Mouse (Mus musculus) spleen, adult 2 months (tissue): Measurements from ENCODE around the gene Olfr572. TPM values are rescaled to one million over a fixed set of nuclear protein-coding genes. Genes with fewer than 3 reads are reported as not detected.

Experiments
- DNase-seq, 2 experiments: peaks; one replicate each; pipeline versions ENCODE4 v3.0.0 to v3.0.0-alpha.2; 2012 to 2021; ENCODE audit warnings: low spot score in 2 of 2, low read depth in 1 of 2
- H3K27ac ChIP-seq: fragments of 200-500 bp; 2 replicates; pipeline ENCODE4 v1.5.1; 2012; ENCODE audit warnings: low read length, inconsistent platforms; ENCODE audit not compliant: insufficient read depth
- H3K27me3 ChIP-seq: fragments of 200-500 bp; 2 replicates; pipeline ENCODE4 v1.6.1; 2012; ENCODE audit warnings: mild to moderate bottlenecking, moderate library complexity, low read length, inconsistent platforms; ENCODE audit not compliant: control insufficient read depth, insufficient read depth
- H3K36me3 ChIP-seq: fragments of 200-500 bp; 2 replicates; pipeline ENCODE4 v1.6.1; 2012; ENCODE audit warnings: mild to moderate bottlenecking, low read length, inconsistent platforms; ENCODE audit not compliant: control insufficient read depth, insufficient read depth
- H3K4me1 ChIP-seq: fragments of 200-500 bp; 2 replicates; pipeline ENCODE4 v1.6.1; 2011; ENCODE audit warnings: inconsistent platforms; ENCODE audit not compliant: control insufficient read depth, insufficient read depth, insufficient read length
- H3K4me3 ChIP-seq: fragments of 200-500 bp; 2 replicates; pipeline ENCODE4 v1.5.1; 2011; ENCODE audit warnings: mild to moderate bottlenecking, inconsistent platforms; ENCODE audit not compliant: insufficient read depth, insufficient read length; ENCODE audit errors: extremely low read depth
- CTCF ChIP-seq: fragments of 200-500 bp; IDR thresholded peaks from 2 replicates; pipeline ENCODE4 v1.5.1; 2011; ENCODE audit warnings: mild to moderate bottlenecking, inconsistent platforms; ENCODE audit not compliant: insufficient read depth, insufficient read length, insufficient replicate concordance; ENCODE audit errors: extremely low read depth
- POLR2A ChIP-seq: fragments of 200-500 bp; IDR thresholded peaks from 2 replicates; pipeline ENCODE4 v1.6.1; 2011; ENCODE audit warnings: low read depth, low read length, inconsistent platforms
- WGBS: fragments of 180-500 bp; shearing (Covaris S2); methylation state at CpG from one replicate; pipeline ENCODE4 v1.1.7; 2018; 5-methylcytosine and 5-hydroxymethylcytosine counted together
- polyA plus RNA-seq: library from polyadenylated mRNA; depleted of rRNA; stranded (reverse); fragments of >200 nt; gene quantifications from 2 replicates; pipeline ENCODE4 v1.2.3, GENCODE M21; 2012

The Olfr572 gene
- polyA plus RNA-seq, 1 experiment: not detected

DNA sequence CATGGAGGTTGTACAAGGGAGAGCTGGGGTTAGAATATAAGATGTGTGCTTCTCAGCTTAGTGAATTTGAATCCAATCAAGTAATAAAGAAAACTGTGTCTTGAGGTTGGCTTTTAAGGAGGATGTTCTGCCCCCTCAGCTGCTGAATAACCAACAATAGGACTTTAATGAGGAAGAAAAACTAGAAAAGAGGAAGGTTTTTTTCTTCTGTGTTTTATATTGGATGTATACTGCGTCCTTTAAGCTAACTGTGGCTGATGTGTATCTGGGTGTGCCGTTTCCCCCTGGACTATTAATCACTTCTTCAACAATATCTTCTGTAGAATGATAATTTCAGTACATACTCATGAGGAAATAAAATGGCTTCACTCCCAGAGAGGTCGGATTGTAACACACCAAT is 2.9 kb downstream of the Olfr572 start:
- Histone ChIP-seq H3K27me3 (no peaks in the 10 kb centered on the region), H3K27ac (no peak overlapping the region), H3K4me1 (no peaks in the 10 kb centered on the region), H3K36me3 (no peaks in the 10 kb centered on the region), H3K4me3 (no peak overlapping the region)
- whole genome bisulfite sequencing: 21% methylated on average over 3 of the region's 3 CpGs
- TF ChIP-seq POLR2A (no peak), CTCF (no peak)
- no peak for DNase-seq

DNA sequence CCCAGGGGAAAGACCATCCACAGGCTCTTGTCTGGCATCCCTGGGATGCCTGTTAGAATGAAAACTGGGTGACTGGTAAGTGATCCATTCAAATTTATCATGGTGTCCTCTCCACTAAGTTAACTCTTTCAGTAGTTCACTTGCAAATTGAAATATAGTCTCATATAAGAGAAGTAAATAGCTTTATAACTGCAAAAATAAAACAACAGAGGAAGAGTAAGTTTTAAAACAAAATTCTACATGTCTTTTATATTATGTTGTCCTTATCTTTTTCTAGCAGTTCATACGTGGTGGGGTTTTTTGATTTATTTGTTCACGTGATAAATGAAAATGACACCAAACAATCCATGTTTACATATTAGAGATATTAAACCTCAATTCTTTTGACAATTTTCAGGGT is 18.3 kb downstream of the Olfr572 start, which contains the start of gene Olfr573-ps1:
TSS of gene Olfr573-ps1 (minus strand) at position 101 of the 400 bp plus-strand sequence.
- TF ChIP-seq CTCF (no peak), POLR2A (no peak)
- DNase-seq: no peak
- Histone ChIP-seq H3K4me3 (no peak within 1 kb of the TSS), H3K27me3 (no peaks in the 10 kb centered on the region), H3K4me1 (no peaks in the 10 kb centered on the region), H3K27ac (no peak within 1 kb of the TSS), H3K36me3 (no peaks in the 10 kb centered on the region)
- WGBS: 88% methylated on average over 2 of the region's 2 CpGs

DNA sequence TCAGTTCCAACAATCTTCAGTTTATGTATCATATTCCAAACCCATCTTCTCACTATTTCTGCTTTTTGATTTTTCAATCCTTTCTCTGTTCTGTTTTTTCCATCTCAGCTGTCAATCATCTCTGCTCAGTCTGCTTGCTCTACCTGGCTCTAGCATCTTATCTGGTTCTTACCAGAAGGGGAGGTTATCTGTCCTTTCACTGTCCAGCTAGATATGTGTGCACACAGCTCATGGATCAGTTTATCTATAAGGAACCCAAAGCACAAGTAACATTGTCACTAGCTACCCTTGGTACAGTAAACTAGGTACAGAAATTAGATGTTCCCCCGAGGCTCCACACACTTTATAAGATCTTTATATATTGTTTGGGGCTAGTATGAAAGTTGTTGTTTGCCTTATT is 19.2 kb downstream of the Olfr572 start:
- Histone ChIP-seq H3K27ac (no peak overlapping the region), H3K27me3 (no peaks in the 10 kb centered on the region), H3K4me1 (no peaks in the 10 kb centered on the region), H3K4me3 (no peak overlapping the region), H3K36me3 (no peaks in the 10 kb centered on the region)
- WGBS: 81% methylated on average over 1 of the region's 1 CpGs
- no peak for DNase-seq
- TF ChIP-seq CTCF (no peak), POLR2A (no peak)

DNA sequence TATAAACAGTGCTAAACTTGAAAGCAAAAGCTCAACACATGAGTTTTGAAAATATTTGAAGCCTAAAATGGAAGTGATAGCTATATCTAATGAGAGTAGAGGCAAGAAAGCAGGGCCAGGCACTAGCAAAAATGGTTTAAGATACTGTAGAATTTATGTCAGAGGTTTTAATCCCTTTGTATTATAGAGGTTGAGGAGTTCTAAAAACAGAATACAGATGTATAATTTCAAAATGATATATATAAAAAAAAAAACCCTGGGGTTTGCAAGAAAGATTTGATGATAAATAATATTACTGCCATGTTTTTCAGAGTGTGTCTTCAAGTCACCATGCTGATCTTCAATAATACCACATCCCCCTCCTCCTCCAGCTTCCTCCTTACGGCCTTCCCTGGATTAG is 24.0 kb downstream of the Olfr572 start, which contains the start of gene Olfr574:
TSS of gene Olfr574 (plus strand) at position 301 of the 400 bp plus-strand sequence.
- no peak within 1 kb of the TSS for H3K4me3 ChIP-seq
- WGBS: 81% methylated on average over 1 of the region's 1 CpGs
- DNase-seq: no peak
- H3K27ac ChIP-seq: no peak within 1 kb of the TSS
- H3K27me3 ChIP-seq: no peaks in the 10 kb centered on the region
- H3K36me3 ChIP-seq: no peaks in the 10 kb centered on the region
- no peaks in the 10 kb centered on the region for H3K4me1 ChIP-seq
- TF ChIP-seq CTCF (no peak), POLR2A (no peak)

DNA sequence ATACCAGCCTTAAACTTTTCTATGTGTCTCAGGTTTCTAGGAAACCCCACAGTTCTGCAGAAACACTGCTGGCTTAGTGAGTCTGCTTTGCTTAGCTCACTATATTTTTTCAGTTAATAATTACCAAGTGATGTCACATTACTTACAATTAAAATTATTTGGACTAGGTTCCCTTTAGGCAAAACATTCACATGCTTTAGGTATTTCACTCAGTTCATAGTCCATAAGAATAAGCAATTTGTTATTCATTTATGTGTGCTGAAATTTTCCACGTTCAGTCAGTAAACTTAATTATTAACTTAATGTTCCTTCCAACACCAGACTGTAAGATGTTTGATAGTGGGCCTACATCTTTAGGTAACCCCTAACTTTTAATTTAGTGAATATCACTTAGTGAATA is 26.5 kb downstream of the Olfr572 start:
- no peak overlapping the region for H3K27ac ChIP-seq
- DNase-seq: no peak
- H3K27me3 ChIP-seq: no peaks in the 10 kb centered on the region
- no peaks in the 10 kb centered on the region for H3K36me3 ChIP-seq
- no peak overlapping the region for H3K4me3 ChIP-seq
- no peaks in the 10 kb centered on the region for H3K4me1 ChIP-seq
- no peak for TF ChIP-seq POLR2A
- no peak for TF ChIP-seq CTCF
- WGBS: 75% methylated on average over 1 of the region's 1 CpGs

DNA sequence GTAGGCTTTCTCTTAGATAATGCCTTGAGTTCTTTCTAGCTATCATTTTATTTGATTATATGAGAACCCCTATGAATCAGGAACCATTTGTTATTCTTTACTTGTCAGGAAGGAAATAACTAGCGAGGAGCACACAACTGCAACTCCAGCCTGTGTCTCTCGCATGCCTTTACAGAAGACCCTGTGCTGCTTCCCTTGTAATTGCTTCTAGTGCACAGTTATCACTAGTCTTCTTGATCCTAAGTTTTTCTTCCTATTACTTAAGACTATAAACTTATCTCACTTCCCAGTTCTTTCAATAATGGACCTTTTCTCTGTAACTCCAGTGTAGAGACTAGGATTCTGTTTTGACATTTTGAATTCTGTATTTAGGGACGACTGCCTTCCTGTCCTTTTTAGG is 33.9 kb downstream of the Olfr572 start:
- 77% methylated on average over 3 of the region's 3 CpGs for WGBS
- no peaks in the 10 kb centered on the region for H3K27me3 ChIP-seq
- no peaks in the 10 kb centered on the region for H3K4me1 ChIP-seq
- no peak overlapping the region for H3K27ac ChIP-seq
- TF ChIP-seq POLR2A: no peak
- no peak for TF ChIP-seq CTCF
- no peak for DNase-seq
- H3K4me3 ChIP-seq: no peak overlapping the region
- H3K36me3 ChIP-seq: no peaks in the 10 kb centered on the region

DNA sequence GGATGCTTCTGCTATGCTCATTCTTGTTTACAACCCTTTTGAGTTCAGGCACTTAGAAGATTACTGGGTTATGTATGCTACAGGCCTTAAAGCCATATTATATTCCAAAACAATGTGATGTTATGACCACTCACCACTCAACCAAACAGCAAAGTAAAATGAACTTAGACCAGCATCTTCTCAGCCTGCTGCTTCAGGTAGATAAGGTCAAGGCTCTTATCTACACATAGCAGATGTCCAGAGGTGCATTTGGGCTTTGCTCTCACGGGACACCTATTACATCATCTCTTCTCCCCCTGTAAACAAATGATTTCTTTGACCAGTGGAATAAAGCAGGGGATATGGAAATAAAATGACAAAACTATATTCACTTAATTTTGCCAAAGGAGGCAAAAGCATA is 34.4 kb downstream of the Olfr572 start, which contains the start of gene Olfr575:
TSS of gene Olfr575 (minus strand) at position 183 of the 400 bp plus-strand sequence.
- Histone ChIP-seq H3K27ac (no peak within 1 kb of the TSS), H3K36me3 (no peaks in the 10 kb centered on the region), H3K4me3 (no peak within 1 kb of the TSS), H3K27me3 (no peaks in the 10 kb centered on the region), H3K4me1 (no peaks in the 10 kb centered on the region)
- no peak for TF ChIP-seq POLR2A
- no peak for TF ChIP-seq CTCF
- WGBS: 56% methylated on average over 1 of the region's 1 CpGs
- DNase-seq: no peak

DNA sequence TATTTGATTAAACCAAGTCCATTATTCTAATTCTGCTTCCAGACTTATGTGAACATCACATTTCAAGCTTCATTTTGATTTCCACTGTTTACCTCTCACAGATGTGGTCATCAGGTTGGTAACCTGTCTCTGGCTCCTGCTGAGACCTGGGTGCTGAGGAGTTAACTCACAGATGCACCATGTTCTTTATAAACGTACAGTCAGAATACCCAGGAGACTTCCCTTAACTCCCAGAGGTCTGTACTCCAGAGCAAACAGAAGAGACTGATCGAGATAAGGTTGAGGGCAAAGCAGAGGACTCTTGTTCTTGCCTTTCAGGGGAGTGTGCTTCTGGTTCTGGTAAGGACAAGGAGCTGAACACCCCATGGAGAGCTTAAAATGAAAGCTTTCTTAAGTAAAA is 38.2 kb downstream of the Olfr572 start, which contains the start of gene Olfr576:
TSS of gene Olfr576 (plus strand) at position 301 of the 400 bp plus-strand sequence.
- H3K4me3 ChIP-seq: no peak within 1 kb of the TSS
- WGBS: 38% methylated on average over 2 of the region's 2 CpGs
- no peaks in the 10 kb centered on the region for H3K27me3 ChIP-seq
- H3K27ac ChIP-seq: no peak within 1 kb of the TSS
- H3K4me1 ChIP-seq: no peaks in the 10 kb centered on the region
- no peak for DNase-seq
- TF ChIP-seq CTCF (no peak), POLR2A (no peak)
- no peaks in the 10 kb centered on the region for H3K36me3 ChIP-seq
